Mouse (Mus musculus) kidney, adult 2 months (tissue): ENCODE measurements around the gene Slc13a1. TPM values are rescaled to one million over a fixed set of nuclear protein-coding genes. Genes with fewer than 3 reads are reported as not detected.
"Not testable (repeated sequence)": the region's sequence is repeated elsewhere in the genome, so short reads cannot be mapped to it uniquely, and the experiment has no call there.

Experiments used
- DNase-seq: peaks from one replicate; pipeline ENCODE4 v3.0.0; 2021
- H3K27ac ChIP-seq: fragments of 200-500 bp; 2 replicates; pipeline ENCODE4 v1.5.1; 2012; ENCODE audit warnings: low read depth, low read length, control low read depth, inconsistent platforms; ENCODE audit not compliant: insufficient read depth
- H3K27me3 ChIP-seq: fragments of 200-500 bp; replicated peaks from 2 replicates; pipeline ENCODE4 v1.6.1; 2012; ENCODE audit warnings: mild to moderate bottlenecking, moderate library complexity, low read length, inconsistent platforms; ENCODE audit not compliant: control insufficient read depth, insufficient read depth
- H3K36me3 ChIP-seq: fragments of 200-500 bp; 2 replicates; pipeline ENCODE4 v1.6.1; 2012; ENCODE audit warnings: mild to moderate bottlenecking, moderate library complexity, low read length, inconsistent platforms; ENCODE audit not compliant: control insufficient read depth, insufficient read depth
- H3K4me1 ChIP-seq: fragments of 200-500 bp; 2 replicates; pipeline ENCODE4 v1.6.1; 2011; ENCODE audit warnings: low read length; ENCODE audit not compliant: control insufficient read depth, insufficient read depth
- H3K4me3 ChIP-seq: fragments of 200-500 bp; 2 replicates; pipeline ENCODE4 v1.5.1; 2011; ENCODE audit warnings: mild to moderate bottlenecking, low read depth, low read length, control low read depth; ENCODE audit not compliant: insufficient read depth
- CTCF ChIP-seq: fragments of 200-500 bp; conservative IDR thresholded peaks from 2 replicates; pipeline ENCODE4 v1.5.1; 2011; ENCODE audit warnings: low read depth, mild to moderate bottlenecking, control low read depth, low read length, moderate library complexity, mixed read lengths; ENCODE audit not compliant: insufficient read depth, insufficient read length
- POLR2A ChIP-seq: fragments of 200-500 bp; IDR thresholded peaks from one replicate; pipeline ENCODE4 v1.6.1; 2011; ENCODE audit warnings: low read depth, low read length, control low read depth
- WGBS: fragments of 180-500 bp; shearing (Covaris S2); methylation state at CpG from one replicate; pipeline ENCODE4 v1.1.7; 2018; 5-methylcytosine and 5-hydroxymethylcytosine counted together
- polyA plus RNA-seq: library from polyadenylated mRNA; depleted of rRNA; stranded (reverse); fragments of >200 nt; gene quantifications from 2 replicates; pipeline ENCODE4 v1.2.3, GENCODE M21; 2012; rRNA removed

Slc13a1 gene
- polyA plus RNA-seq, result 219 and 268 TPM in 2 replicates

DNA sequence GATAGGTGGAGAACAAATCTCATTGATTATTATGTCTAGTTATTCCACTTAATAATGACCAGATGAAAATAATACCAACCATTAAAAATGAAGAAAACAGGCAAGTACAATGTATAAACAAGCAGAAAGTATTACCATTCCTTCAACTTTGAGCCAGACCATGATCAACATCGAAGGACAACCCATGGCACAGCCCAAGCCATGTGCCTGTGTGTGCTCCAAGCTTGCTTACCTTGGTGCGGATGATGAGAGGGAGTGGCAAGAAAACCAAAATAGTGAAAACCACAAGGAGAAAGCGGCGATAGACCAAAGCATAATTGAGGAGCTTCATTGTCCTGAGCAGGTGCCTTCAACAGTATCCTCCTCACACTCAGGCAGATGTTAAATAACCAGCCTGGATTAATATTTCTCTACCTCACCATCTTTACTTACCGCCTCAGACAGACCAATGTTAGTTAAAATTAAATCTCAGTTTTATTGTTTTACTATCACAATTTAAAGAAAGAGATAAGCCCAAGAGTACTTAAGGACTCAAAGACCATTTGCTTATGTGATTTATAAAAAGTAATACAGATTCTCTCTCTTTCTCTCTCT is at the start of gene Slc13a1:
Slc13a1 (minus strand) TSS at position 359 of the 594 bp plus-strand sequence.
- DNase-seq, result peak; percentile 74
- Histone ChIP-seq H3K27me3 (no peaks in the 10 kb centered on the region), H3K36me3 (no peaks in the 10 kb centered on the region), H3K27ac (peak within 1 kb of the TSS; percentile 99), H3K4me3 (peak within 1 kb of the TSS; percentile 99), H3K4me1 (peaks cover 10% of the 10 kb centered on the region; the same call in 1 of the 2 replicates)
- TF ChIP-seq CTCF, result no peak
- no peak for TF ChIP-seq POLR2A
- WGBS, result 54% methylated on average over 5 of the region's 5 CpGs

DNA sequence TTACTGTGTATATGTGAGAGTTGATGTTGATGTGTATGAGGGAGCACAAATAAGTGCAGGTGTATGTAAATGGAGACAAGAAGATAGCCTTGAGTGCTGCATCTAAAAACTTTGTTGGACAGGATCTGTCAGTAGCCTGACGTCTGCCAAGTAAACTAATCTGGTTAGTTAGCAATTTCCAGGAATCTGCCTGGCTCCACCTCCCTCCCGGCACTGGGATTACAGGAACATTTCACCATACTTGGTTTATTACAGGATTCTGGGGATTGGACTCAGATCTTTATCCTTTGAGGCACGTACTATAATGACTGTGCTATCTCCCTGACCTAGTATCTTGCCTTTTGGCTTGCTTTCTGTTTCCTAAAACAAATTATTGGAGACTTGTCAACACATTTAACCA is 40.0 kb upstream of the Slc13a1 start:
- WGBS, result 49% methylated on average over 3 of the region's 3 CpGs
- DNase-seq, result peak; percentile 87

DNA sequence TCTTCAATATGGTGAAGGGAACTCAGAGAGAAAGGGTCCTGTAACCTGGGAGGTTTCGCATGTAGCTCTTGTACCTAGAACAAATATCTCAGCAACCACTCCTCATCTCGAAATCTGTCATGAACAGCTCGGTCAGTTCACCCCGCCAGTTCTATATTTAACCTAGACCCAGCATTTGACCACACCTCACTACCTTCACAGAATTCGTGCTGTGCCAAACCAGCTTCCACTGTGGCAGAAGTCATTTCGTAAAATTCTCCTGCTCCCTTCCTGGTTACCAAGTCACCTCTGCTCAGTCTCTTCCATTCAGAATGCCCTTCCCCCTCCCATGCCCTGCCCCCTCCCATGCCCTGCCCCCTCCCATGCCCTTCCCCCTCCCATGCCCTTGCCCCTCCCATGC is 34.3 kb upstream of the Slc13a1 start:
- no peak for TF ChIP-seq CTCF
- no peak for TF ChIP-seq POLR2A
- WGBS, result 62% methylated on average over 6 of the region's 6 CpGs
- H3K27me3 ChIP-seq, result no peaks in the 10 kb centered on the region

More for the DNA sequence above, 40.0 kb upstream of the Slc13a1 start:
- no peak overlapping the region for H3K27ac ChIP-seq
- H3K36me3 ChIP-seq, result no peaks in the 10 kb centered on the region
- H3K4me1 ChIP-seq, result no peaks in the 10 kb centered on the region
- no peak overlapping the region for H3K4me3 ChIP-seq
- TF ChIP-seq POLR2A (no peak), CTCF (0 out of 2 replicates have a peak, but pooled peaks have one; percentile 10)
- no peaks in the 10 kb centered on the region for H3K27me3 ChIP-seq

DNA sequence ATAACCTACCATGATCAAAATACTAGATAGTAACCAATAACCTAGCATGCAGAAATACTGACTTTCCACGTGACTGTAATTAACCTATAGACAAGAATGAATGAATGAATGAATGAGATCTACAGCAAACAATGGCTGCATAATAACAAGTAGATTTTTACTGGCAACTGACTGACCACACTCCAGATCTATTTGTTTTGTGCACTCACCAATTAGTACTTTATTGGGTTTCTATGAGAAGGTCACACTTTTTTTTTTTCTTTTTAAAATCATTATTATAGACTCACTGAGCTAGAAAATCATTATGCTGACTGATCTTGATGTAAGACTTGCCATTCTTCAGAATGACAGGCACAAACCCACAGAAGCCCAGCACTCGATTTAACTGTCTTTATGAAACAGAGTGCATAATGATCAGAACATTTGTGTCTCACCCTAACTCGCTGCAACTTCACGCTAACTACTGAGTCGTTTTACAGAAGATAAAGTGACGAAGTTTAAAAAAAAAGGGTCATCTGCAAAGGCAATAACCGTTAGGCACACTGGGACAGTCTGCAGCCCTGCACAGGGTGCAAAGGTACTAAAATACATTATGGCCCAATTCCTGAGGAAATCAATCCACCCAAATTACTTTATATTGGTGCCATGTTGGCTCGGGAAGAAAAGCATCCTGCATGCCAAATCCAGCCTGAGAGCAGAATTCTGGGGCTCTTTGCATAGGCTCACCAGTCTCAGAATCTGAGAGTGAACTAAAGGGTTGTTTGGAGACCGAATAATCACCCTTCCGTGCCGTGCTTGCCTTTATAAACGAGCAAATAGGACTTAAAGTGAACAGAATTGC is 33.0 kb upstream of the Slc13a1 start:
- DNase-seq, result no peak
- Histone ChIP-seq H3K4me3 (no peak overlapping the region), H3K27ac (no peak overlapping the region), H3K4me1 (no peaks in the 10 kb centered on the region), H3K36me3 (no peaks in the 10 kb centered on the region), H3K27me3 (no peaks in the 10 kb centered on the region)
- WGBS, result 59% methylated on average over 12 of the region's 12 CpGs
- TF ChIP-seq CTCF (no peak), POLR2A (no peak)

More for the DNA sequence above, 34.3 kb upstream of the Slc13a1 start:
- no peaks in the 10 kb centered on the region for H3K4me1 ChIP-seq
- no peak overlapping the region for H3K4me3 ChIP-seq
- no peaks in the 10 kb centered on the region for H3K36me3 ChIP-seq
- no peak overlapping the region for H3K27ac ChIP-seq
- DNase-seq, result no peak

DNA sequence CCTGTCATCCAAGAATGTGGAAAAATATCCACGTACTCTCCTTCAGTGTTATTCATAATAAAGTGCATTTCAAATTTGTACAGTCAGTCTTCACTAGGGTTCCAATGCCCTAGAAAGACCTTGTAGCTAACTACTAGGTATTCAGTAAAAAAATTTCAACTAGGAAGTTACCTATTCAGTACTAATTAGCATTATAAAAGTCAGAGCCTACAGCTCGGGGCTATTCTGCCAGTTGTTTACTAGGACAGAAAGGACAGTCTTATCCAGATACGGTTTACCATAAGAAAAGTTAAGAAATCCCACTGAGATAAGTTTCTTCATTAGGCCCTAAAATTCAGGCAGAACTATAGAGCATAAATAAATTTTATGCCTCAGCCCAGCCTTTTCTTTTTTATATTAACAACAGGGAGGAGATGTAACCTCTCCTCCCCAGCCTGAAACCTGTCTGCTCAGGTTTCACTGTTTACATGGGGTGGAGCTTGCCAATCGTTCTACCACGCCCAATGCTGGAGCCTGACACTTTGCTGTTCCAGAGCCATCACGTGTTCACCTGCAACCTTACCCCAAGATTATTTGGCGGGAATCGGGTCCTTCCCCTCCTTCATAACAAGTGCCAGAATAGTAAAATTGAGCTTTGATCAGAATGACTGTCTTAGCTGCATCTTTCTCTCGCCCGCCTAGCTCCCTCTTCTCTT is 29.8 kb upstream of the Slc13a1 start:
- H3K4me1 ChIP-seq, H3K27me3 ChIP-seq, H3K27ac ChIP-seq, H3K36me3 ChIP-seq, H3K4me3 ChIP-seq: not testable (repeated sequence)
- 58% methylated on average over 10 of the region's 10 CpGs for WGBS
- DNase-seq, result peak; percentile 73

DNA sequence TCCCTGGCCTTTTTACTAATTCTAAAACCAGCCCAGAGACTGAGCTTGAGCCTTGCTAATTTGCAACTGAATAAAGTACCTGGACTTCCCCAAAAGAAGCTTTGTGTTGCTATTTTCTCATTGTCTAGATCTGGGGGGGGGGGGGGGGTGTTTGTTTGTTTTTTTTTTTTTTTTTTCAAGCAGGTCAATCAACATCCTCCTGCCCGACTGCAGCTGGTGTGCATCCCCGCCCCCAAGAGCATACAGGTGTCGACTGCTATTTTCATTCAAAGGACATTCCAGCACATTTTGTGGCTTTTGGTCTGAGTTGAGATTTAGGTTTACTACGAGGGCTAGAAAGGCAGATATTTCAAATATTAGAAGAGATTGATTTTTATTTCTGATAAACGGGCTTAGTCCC is 28.5 kb upstream of the Slc13a1 start:
- not testable (repeated sequence) for H3K4me3 ChIP-seq, DNase-seq, H3K36me3 ChIP-seq, H3K27me3 ChIP-seq, H3K27ac ChIP-seq, H3K4me1 ChIP-seq
- WGBS, result 71% methylated on average over 5 of the region's 5 CpGs

DNA sequence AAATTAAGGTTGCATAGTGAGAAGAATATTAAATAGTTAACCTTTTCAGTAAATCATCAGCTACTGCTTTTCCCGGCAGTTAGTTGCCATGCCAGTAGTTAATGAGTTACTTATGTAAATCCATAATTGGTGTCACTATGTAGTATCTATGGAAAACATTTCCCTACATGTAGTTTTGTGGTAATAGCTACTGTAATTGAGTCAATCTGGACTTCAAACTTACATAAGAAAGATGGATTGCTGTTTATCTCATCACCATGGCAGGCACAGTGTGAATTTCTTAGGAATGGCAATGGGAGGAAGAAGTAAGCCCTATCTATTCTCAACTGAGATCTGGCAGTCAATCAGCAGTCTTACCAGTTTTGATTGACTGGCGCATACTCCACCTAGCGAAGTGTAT is 15.5 kb upstream of the Slc13a1 start:
- 60% methylated on average over 3 of the region's 3 CpGs for WGBS
- Histone ChIP-seq H3K27me3 (no peaks in the 10 kb centered on the region), H3K36me3 (no peaks in the 10 kb centered on the region), H3K4me1 (peaks cover 8% of the 10 kb centered on the region; the same call in 1 of the 2 replicates), H3K4me3 (no peak overlapping the region), H3K27ac (0 out of 2 replicates have a peak overlapping the region, but pooled peaks have one; percentile 45)
- DNase-seq, result peak; percentile 48
- TF ChIP-seq POLR2A (no peak), CTCF (no peak)
